Mouse (Mus musculus): Measurements from ENCODE around the gene Acad11.
A peak's percentile ranks its signal among the peaks of the same experiment; 100 is the strongest.

Acad11 gene

GRCm38 (mm10) chr9:104085730-104086429 lies 22.7 kb downstream of the Acad11 start:
- no peak for DNase-seq

GRCm38 (mm10) chr9:104088555-104088954 lies 25.4 kb downstream of the Acad11 start:
- DNase-seq: no peak

DNA sequence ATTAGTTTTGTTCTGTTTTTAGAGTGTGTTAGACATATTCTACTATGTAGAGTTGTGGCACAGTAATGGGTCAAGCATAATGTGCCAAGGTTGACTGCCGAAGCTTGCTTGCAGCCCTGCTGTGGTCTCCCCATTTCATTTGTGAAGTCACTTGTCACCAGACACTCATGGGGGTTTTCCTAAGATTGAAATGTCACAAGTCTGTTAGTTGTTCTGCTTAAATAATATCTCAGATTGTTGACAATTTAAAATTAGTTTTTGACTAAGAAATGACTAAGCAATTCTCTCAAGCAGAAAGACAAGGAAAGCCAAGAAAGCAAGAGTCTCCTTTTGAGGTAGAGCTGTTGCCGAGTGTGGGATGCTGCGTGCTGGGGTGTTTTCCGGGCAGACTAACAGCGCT lies 29.8 kb downstream of the Acad11 start:
- DNase-seq: no peak

DNA sequence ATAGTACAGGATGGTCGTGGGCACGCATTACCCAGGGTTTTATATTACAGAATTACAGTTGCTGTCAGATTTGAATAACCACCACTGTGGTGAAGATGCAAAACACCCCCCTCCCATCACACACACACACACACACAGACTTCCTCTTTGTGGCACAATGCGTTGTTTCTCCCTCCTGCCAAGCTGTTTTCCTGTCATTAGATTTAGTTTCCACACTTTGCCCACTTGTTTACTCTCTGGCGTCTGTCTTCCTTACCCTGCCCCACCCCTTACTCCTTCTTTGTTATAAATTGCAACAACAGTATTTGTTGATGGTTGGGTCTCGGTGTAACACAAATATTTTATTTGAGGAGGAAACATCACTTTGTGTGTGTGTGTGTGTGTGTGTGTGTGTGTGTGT lies 35.1 kb downstream of the Acad11 start:
- DNase-seq: no peak

DNA sequence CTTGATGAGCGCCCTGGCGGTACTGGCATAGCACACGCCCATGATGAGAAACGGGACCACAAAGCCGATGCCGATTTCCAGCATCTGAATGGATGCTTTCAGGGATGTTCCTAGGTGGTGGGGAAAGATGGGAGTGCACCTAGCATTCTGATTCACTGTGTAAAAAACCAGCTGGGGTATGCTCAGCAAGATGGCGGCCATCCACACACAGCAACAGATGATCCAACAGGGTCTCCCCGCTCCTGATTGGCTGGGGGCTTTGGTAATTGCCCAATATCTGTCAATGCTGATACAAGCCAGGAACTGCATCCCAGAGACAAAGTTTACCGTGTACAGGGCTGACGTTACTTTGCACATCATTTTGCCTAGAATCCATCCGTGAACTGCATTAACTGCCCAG lies 35.9 kb downstream of the Acad11 start:
- no peak for DNase-seq

DNA sequence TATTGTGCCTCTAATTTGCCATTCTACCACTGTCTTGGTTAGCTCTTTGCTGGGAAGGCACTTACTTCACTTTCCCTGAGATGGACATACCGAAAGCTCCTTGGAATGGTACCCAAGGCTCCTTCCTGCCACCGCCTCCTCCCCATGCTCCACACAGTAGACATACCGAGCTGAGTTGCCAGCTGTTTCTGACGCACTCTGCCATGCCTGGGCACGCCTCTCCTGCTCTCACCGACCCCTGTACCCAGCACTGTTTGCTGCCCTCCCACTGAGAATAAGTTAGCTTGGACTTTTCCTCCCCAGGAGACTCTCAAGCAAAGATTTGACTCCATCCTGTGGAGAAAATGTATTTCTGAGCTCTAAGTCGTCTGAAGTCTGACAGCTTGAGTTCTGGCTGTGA lies 37.6 kb downstream of the Acad11 start:
- DNase-seq: no peak

GRCm38 (mm10) chr9:104101458-104101857 lies 38.3 kb downstream of the Acad11 start:
- no peak for DNase-seq

GRCm38 (mm10) chr9:104102301-104102700 lies 39.1 kb downstream of the Acad11 start:
- no peak for DNase-seq

DNA sequence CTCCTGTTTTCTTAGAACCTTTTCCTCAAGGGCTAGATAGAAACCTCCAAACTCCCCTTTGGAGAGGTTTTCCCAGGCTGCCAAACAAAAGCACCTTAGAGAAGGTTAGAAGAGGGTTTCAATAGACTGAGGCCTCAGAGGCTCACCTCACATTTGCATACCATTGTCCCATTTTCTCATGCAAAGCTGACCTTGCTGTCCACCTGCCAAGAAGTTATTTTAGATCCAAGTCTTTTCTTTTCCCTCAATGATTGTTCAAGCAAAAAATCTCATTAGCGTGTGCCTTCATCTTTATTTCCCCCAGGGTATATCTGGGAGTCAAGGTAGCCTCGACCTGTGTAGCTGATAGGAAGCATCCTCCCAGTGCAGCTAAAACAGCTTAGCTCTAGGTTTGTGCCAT lies 39.7 kb downstream of the Acad11 start:
- no peak for DNase-seq

GRCm38 (mm10) chr9:104104986-104105385 lies 41.8 kb downstream of the Acad11 start:
- no peak for DNase-seq

GRCm38 (mm10) chr9:104106930-104107329 lies 43.8 kb downstream of the Acad11 start:
- no peak for DNase-seq

DNA sequence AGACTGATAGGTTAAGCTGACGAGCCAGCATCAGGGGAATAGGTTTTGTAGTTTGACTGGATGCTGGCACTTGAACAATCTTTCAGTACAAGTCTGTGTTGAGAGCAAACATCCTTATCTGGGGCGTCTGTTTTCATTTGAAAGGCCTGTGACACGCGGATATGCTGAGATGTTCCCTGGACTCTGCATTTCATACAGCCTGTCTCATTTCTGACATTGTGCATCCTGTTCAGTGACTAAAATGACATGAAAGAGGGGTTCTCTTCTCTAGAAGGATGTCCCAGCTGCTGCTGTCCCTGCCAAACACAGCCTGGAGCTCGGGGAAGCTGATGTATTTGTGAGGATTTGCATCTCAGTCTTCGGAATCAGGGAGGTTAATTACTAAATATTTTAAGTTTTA lies 44.3 kb downstream of the Acad11 start:
- no peak for DNase-seq

GRCm38 (mm10) chr9:104108571-104109143 lies 45.5 kb downstream of the Acad11 start:
- no peak for DNase-seq

GRCm38 (mm10) chr9:104109151-104109550 lies 46.0 kb downstream of the Acad11 start:
- DNase-seq: no peak

- no peak for DNase-seq
Observed at GRCm38 (mm10) chr9:104123101-104123500, 59.9 kb downstream of the Acad11 start.

GRCm38 (mm10) chr9:104123622-104124021 lies 60.4 kb downstream of the Acad11 start:
- no peak for DNase-seq

GRCm38 (mm10) chr9:104126833-104127232 lies 63.7 kb downstream of the Acad11 start, which contains the start of gene Ackr4:
Gene Ackr4, minus strand, starts transcription at chr9:104126933.
- no peak for DNase-seq

GRCm38 (mm10) chr9:104128110-104128509 lies 64.9 kb downstream of the Acad11 start:
- DNase-seq: peak; percentile 70

GRCm38 (mm10) chr9:104130141-104130755 lies 67.1 kb downstream of the Acad11 start:
- no peak for DNase-seq

- DNase-seq: no peak
Observed at GRCm38 (mm10) chr9:104140351-104140750, 77.2 kb downstream of the Acad11 start.

- DNase-seq: no peak
Observed at GRCm38 (mm10) chr9:104142805-104143204, 79.6 kb downstream of the Acad11 start.

DNA sequence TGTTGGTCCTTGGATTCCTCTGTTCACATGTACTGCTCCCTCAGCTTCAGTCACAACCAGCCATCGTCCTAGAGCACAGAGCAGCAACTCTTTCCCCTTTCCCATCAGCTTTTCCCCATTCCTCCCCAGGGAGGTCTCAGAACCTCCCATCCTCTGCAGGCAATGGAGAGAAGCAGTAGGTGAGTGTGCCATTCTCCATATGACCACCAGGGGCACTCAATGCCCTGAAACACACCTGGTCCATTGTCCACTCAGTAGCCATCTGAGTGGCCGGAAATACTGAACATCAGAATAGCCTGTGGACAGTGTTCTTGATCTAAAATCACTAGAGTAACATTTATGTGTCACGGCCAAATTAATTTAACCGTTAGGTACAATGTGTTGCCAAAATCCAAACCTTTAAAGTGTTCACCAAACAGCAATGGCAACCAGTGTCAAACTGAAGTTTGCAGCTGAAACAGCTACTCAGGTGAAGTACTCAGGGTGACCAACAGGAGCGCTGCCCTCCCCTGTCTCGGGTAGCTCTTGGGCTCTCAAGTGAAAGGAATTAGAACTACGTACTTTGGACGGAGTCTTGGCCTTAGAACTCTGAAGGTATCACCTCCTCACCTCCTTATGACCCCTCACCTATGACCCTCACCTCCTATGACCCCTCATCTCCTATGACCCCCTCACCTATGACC lies 81.3 kb downstream of the Acad11 start:
- no peak for DNase-seq

DNA sequence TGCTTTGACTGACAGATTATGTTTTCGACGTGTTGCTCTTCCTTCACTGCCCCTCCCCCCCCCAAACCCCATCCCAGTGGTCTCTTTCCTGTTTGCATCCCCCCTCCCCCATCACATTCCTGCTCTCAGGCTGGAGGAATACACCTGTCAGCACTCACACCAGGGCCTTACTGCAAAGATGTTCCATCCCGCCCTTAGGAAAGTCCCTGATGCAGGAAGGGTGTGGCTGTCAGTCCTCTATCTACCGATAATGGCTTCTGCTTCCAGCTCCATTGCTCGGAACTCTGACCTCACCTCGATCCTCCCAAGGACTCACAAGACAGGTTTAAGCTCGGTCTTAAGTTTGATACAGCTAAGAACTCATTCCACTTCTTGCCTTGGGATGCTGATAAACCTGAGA lies 83.5 kb downstream of the Acad11 start:
- no peak for DNase-seq

DNA sequence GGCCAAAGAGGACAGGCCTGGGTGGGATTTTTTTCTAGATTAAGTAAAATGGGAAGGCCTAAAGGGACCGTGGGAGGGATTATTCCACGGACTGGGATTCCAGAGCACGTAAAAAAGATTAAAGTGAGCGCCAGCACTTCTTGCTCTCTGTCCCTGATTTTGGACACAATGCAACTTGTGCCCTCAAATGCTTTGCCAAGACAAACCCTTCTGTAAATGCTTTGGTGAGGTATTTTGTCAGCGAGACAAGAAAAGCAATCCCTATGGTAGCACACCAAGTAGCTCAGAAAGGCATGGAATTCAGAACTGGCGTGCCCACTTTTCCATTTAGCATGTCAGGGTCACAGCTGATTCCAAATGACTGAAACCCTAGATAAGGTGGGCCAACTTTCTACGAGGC lies 85.8 kb downstream of the Acad11 start:
- DNase-seq: no peak

All from layer of hippocampus, adult 9-11 months (tissue).